Mouse (Mus musculus): ENCODE data around the gene Fam83d.
"Not testable (repeated sequence)": the region's sequence is repeated elsewhere in the genome, so short reads cannot be mapped to it uniquely, and the experiment has no call there.

Fam83d gene

GRCm38 (mm10) chr2:158767742-158768339 lies at the start of gene Fam83d:
Gene Fam83d, plus strand, starts transcription at chr2:158768093.
- peak; percentile 86 to 91 for DNase-seq (ENCODE audit: low spot score in 2 of 2)

DNA sequence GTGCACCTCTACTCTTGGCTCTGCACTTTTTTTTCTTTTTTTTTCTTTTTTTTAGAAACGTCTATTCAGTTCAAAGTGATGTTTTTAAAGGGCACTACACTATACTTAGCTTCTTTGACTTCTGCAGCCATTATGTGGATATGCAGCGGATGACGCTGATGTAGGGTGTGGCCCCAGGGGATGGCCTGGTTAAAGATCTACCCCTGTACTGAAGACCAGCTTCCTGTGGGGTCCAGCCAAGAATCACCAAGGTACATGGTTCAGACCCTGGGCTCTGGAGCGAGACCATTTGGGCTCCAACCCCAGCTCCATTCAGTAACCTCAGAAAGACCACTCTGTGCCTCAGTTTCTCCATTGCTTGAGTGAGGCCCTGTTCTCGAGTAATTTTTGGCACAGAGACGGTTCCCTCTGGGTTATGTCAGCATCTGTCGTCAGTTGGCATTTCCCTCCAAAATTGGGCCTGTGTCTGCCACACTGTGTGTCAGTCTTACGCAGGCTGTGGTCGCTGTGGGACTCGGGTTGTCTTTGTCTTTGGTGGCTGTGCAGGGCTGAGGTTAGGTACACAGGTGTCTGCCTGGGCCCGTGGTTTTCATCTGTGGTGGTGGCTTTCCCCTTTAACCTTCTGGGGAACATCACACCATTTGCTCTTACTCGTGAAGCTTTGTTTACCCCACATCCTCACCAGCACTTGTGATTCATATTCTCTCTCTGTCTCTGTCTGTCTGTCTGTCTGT lies 48.9 kb upstream of the Fam83d start:
- DNase-seq (ENCODE audit: low spot score in 2 of 2): no peak

DNA sequence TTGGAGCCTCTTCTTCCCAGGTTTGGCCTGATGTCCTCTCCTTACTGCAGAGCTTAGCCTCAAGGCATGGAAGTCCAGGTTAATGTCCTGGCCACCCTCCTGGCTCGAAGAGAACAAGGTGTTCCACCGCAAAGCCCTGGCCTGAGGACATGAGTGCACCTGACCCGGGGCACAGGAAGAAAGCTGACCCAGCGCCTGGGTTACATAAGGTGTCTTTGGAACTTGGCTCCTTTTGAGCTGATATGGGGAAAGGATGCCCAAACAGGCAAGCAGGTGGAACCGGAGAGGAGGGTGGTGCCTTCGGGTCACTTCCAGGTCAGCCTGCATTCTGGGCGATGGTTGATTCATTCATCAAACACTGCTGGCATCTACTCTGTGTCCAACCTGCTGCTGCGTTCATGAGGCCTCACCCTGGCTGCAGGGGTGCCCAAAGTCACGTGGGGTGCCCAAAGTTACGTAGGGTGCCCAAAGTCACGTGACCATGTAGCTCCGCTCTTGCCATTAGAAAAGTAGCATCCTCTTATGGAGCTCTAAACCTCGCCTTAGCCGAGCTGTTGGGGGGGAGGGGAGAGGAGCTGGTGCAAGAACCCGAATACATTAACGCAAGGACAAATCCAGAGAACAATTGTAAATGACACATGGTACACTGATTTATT lies 47.0 kb upstream of the Fam83d start:
- no peak for DNase-seq (ENCODE audit: low spot score in 2 of 2)

DNA sequence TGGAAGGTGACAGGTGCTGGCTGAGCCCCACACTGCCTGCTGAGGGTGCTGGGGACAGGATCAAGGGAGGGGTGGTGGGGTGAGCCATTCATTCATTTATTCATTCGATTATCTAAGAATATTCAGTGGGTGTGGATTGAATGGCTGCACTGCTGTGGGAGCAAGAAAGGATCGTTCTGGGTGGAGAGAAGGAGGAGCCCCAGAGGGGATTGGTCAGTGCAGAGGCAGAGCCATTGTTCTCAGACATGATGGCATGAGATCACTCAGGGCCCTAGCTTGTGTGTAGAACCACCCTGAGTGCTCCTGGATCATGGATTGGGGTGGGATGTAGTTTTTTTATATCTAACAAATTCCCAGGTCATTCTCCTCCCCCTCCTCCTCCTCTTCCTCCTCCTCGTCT lies 46.4 kb upstream of the Fam83d start:
- DNase-seq (ENCODE audit: low spot score in 2 of 2): no peak

- no peak for DNase-seq (ENCODE audit: low spot score in 2 of 2)
Observed at GRCm38 (mm10) chr2:158722135-158722534, 45.8 kb upstream of the Fam83d start.

DNA sequence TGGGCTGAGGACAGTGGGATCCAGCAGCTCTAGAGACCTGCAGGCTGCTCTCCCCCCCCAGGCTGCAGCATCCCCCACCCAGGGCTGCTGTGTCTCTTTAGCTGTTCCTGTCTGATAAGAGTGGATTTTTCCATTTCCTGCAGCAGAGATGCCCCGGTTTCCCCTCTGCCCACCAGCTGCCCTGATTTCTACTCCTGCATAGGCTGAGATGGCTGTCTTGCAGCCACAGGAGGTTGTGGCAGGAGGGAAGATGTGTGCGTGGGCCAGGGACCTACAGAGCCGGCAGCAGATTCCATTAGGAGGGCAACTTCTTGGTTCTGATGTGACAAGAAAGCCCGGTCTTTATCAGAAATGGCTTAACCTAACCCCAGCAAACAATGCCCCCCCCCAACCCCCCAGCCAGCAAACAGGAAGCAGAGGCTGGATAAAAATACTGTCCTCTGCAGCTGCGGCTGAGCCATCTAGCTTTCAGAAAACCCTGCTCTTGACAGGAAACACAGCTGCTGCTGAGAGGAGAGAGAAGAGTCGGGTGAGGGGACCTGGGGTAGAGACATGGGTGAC lies 44.8 kb upstream of the Fam83d start:
- no peak for DNase-seq (ENCODE audit: low spot score in 2 of 2)

- DNase-seq (ENCODE audit: low spot score in 2 of 2): no peak
Observed at GRCm38 (mm10) chr2:158723806-158724205, 44.1 kb upstream of the Fam83d start.

GRCm38 (mm10) chr2:158726252-158726651 lies 41.6 kb upstream of the Fam83d start:
- no peak for DNase-seq (ENCODE audit: low spot score in 2 of 2)

- DNase-seq (ENCODE audit: low spot score in 2 of 2): no peak
Observed at GRCm38 (mm10) chr2:158728061-158728815, 39.7 kb upstream of the Fam83d start.

- DNase-seq (ENCODE audit: low spot score in 2 of 2): no peak
Observed at GRCm38 (mm10) chr2:158730896-158731295, 37.0 kb upstream of the Fam83d start.

GRCm38 (mm10) chr2:158732521-158732920 lies 35.4 kb upstream of the Fam83d start:
- DNase-seq (ENCODE audit: low spot score in 2 of 2): no peak

- no peak for DNase-seq (ENCODE audit: low spot score in 2 of 2)
Observed at GRCm38 (mm10) chr2:158733136-158733535, 34.8 kb upstream of the Fam83d start.

DNA sequence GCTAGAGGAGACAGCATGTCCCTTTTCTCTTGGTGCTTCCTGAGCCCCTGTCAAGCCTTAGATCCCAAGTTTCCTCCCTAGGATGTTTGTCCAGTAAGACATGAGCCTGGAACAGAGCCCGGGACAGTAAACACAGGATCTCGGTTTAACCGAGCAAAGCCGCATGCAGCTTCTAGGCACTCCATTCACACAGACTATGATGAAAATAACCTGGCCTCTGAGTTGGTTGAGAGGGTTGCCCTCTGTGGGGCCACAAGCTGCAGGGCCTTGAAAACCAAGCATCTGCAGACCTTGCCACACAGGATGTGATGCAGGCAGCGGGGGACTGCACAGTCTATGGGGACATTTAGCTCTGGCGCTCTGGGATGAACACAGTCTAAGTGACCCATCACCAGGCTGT lies 34.0 kb upstream of the Fam83d start:
- DNase-seq (ENCODE audit: low spot score in 2 of 2): no peak

GRCm38 (mm10) chr2:158734500-158735152 lies 33.3 kb upstream of the Fam83d start:
- no peak for DNase-seq (ENCODE audit: low spot score in 2 of 2)

GRCm38 (mm10) chr2:158735340-158735739 lies 32.6 kb upstream of the Fam83d start:
- DNase-seq (ENCODE audit: low spot score in 2 of 2): no peak

- not testable (repeated sequence) for DNase-seq (ENCODE audit: low spot score in 2 of 2)
Observed at GRCm38 (mm10) chr2:158736247-158736646, 31.6 kb upstream of the Fam83d start.

GRCm38 (mm10) chr2:158738591-158738990 lies 29.3 kb upstream of the Fam83d start:
- no peak for DNase-seq (ENCODE audit: low spot score in 2 of 2)

DNA sequence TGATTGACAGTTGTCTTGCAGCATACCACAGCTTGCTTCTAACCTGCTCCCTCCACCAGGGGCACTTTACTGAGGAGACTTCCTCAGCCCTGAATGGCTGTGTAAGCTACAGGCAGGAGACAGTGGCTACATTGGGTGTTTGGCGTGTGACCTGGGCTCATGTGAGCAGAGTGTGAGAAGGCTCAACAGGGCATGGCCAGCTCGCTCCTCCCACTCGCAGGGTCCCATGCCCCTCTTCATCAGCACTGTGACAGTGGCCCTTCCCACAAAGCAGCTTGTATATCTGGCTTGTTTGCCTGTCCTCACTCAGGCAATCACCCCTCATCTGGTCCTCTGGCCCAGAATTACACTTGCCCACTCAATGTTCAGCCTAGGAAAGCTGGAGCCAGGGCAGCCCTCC lies 28.8 kb upstream of the Fam83d start:
- DNase-seq (ENCODE audit: low spot score in 2 of 2): no peak

- DNase-seq (ENCODE audit: low spot score in 2 of 2): no peak
Observed at GRCm38 (mm10) chr2:158741011-158741501, 26.8 kb upstream of the Fam83d start.

DNA sequence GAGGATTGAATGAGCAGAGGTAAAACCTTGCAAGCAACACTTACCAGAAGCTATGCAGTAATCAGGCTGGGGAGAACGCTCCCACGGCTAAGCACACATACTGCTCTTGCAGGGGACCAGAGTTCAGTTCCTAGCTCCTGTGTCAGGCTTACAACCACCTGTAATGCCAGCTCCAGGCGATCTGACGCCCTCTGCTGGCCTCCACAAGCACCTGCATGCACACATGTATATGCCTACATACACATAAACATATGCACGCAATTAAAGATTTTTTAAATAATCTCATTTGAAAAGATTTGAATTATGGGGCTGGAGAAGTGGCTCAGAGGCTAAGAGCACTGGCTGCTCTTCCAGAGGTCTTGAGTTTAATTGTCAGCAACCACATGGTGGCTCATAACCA lies 25.5 kb upstream of the Fam83d start:
- no peak for DNase-seq (ENCODE audit: low spot score in 2 of 2)

- DNase-seq (ENCODE audit: low spot score in 2 of 2): no peak
Observed at GRCm38 (mm10) chr2:158743518-158744141, 24.3 kb upstream of the Fam83d start.
